8 mouse cellular contexts compared by ENCODE assay signal in the genomic region with DNA sequence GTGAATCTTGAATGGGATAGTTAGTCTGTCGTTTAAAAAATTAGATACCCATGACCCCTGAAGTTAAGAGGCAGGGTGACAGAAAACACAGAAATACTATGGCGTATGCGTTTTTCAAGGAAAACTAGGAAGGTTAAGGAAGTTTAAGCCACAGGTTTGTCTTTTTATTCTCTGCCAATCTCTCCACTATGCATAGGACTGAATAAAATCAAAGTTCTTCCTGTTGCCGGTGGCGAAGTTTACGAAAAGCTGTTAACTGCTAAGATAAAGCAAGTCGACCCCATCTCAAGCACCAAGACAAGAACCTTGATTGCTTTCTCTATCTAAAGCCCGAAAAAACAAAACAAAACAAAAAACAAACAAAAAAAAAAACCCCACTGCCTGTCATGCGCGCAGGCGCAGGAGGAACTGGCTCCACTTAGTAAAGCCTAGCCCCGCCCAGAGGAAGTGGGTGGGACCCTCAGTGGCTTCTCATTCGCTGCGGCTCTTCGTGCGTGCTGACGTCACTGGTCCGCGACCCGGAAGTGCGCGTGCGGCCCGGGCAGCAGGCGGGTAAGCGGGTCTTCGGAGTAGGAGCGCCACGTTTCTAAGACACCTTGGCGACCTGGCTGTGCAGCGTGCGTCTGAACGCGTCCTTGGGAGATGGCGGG. TPM values are rescaled to one million over a fixed set of nuclear protein-coding genes. Genes with fewer than 3 reads are reported as not detected.
DNase-seq lines count a peak whose midpoint lies in the region; ATAC-seq and TF ChIP-seq lines count a peak whose summit lies in the region.

A gene (plus strand): TSS at position 481 of the 650 bp plus-strand sequence.

- peaks cover 35% of the 10 kb centered on the region for H3K79me2 ChIP-seq in C2C12 (ENCODE audit: control insufficient read depth, insufficient read depth)
- H3K79me2 ChIP-seq in liver, adult 2 months (ENCODE audit: control insufficient read depth, insufficient read depth, low read length) = peaks cover 10% of the 10 kb centered on the region; the same call in 1 of the 2 replicates
- peaks cover 24% of the 10 kb centered on the region for H3K79me2 ChIP-seq in myocyte (ENCODE audit: control insufficient read depth, insufficient read depth)

- 8% methylated on average over 35 of the region's 35 CpGs for WGBS in heart, embryonic 11.5 days (ENCODE audit: insufficient replicate concordance)
- WGBS in kidney, embryonic 16.5 days = 9% methylated on average over 31 of the region's 35 CpGs
- WGBS in liver, adult 2 months = 4% methylated on average over 35 of the region's 35 CpGs

- H3K4me3 ChIP-seq in C2C12 (ENCODE audit: insufficient read depth, poor library complexity, severe bottlenecking) (peak within 1 kb of the TSS; percentile 85), myocyte (peak within 1 kb of the TSS; percentile 96)
- H3K4me3 ChIP-seq in erythroblast, embryonic 14.5 days (replicated peaks) = peak within 1 kb of the TSS; percentile 88
- peak within 1 kb of the TSS; percentile 71 for H3K4me3 ChIP-seq in heart, embryonic 11.5 days (ENCODE audit: low read depth, low read length)
- H3K4me3 ChIP-seq in kidney, embryonic 16.5 days (ENCODE audit: low read length) = peak within 1 kb of the TSS; percentile 89
- peak within 1 kb of the TSS; percentile 98 for H3K4me3 ChIP-seq in liver, adult 2 months (ENCODE audit: insufficient read depth, low read depth, low read length)

- H3K36me3 ChIP-seq in C2C12 (ENCODE audit: control insufficient read depth, insufficient read depth) = peaks cover 30% of the 10 kb centered on the region
- H3K36me3 ChIP-seq in erythroblast, embryonic 14.5 days (ENCODE audit: control insufficient read depth) = peaks cover 26% of the 10 kb centered on the region
- peaks cover 4% of the 10 kb centered on the region; the same call in 1 of the 2 replicates for H3K36me3 ChIP-seq in heart, embryonic 11.5 days (ENCODE audit: control insufficient read depth, insufficient read depth, low read length)
- peaks cover 15% of the 10 kb centered on the region for H3K36me3 ChIP-seq in kidney, embryonic 16.5 days (ENCODE audit: insufficient read depth, low read length)
- H3K36me3 ChIP-seq in liver, adult 2 months (ENCODE audit: control insufficient read depth, insufficient read depth, low read length) = peaks cover 19% of the 10 kb centered on the region
- H3K36me3 ChIP-seq in myocyte (ENCODE audit: control insufficient read depth, insufficient read depth) = no peaks in the 10 kb centered on the region
- peaks cover 5% of the 10 kb centered on the region; the same call in 1 of the 2 replicates for H3K36me3 ChIP-seq in splenic B cell, adult 2 months (ENCODE audit: control insufficient read depth, insufficient read depth, low read length, poor library complexity, severe bottlenecking)

- TF ChIP-seq CTCF in C2C12 (IDR thresholded peaks at IDR 0.05; ENCODE audit: control insufficient read depth, insufficient read depth, insufficient read length) = no peak
- TF ChIP-seq CTCF in brain, embryonic 14.5 days (IDR thresholded peaks at IDR 0.05; ENCODE audit: borderline replicate concordance, extremely low read depth, insufficient read depth, insufficient read length) = no peak
- no peak for TF ChIP-seq CTCF in liver, adult 2 months (IDR thresholded peaks at IDR 0.05; ENCODE audit: low read depth, low read length)

- H3K4me1 ChIP-seq in erythroblast, embryonic 14.5 days (ENCODE audit: control insufficient read depth) = peaks cover 17% of the 10 kb centered on the region
- peaks cover 9% of the 10 kb centered on the region for H3K4me1 ChIP-seq in heart, embryonic 11.5 days (ENCODE audit: control insufficient read depth, insufficient read depth, low read length)
- H3K4me1 ChIP-seq in kidney, embryonic 16.5 days (ENCODE audit: insufficient read depth, low read length) = peaks cover 11% of the 10 kb centered on the region
- peaks cover 4% of the 10 kb centered on the region; the same call in 1 of the 2 replicates for H3K4me1 ChIP-seq in liver, adult 2 months (ENCODE audit: control insufficient read depth, insufficient read depth, low read length)

- peak within 1 kb of the TSS; percentile 71 for H3K9ac ChIP-seq in heart, embryonic 11.5 days (ENCODE audit: low read depth, low read length)
- H3K9ac ChIP-seq in kidney, embryonic 16.5 days (replicated peaks; ENCODE audit: low read length) = peak within 1 kb of the TSS; percentile 78
- H3K9ac ChIP-seq in liver, adult 2 months (ENCODE audit: low read depth, low read length) = peak within 1 kb of the TSS; percentile 95

- H3K27me3 ChIP-seq in C2C12 (ENCODE audit: control insufficient read depth, insufficient read depth, insufficient read length) (no peaks in the 10 kb centered on the region), myocyte (ENCODE audit: control insufficient read depth, insufficient read depth, insufficient read length) (no peaks in the 10 kb centered on the region)
- no peaks in the 10 kb centered on the region for H3K27me3 ChIP-seq in erythroblast, embryonic 14.5 days (ENCODE audit: control insufficient read depth)
- no peaks in the 10 kb centered on the region for H3K27me3 ChIP-seq in heart, embryonic 11.5 days (ENCODE audit: control insufficient read depth, insufficient read depth, low read length)
- no peaks in the 10 kb centered on the region for H3K27me3 ChIP-seq in kidney, embryonic 16.5 days (ENCODE audit: insufficient read depth, low read length)
- no peaks in the 10 kb centered on the region for H3K27me3 ChIP-seq in liver, adult 2 months (ENCODE audit: control insufficient read depth, insufficient read depth, low read length)
- no peaks in the 10 kb centered on the region for H3K27me3 ChIP-seq in splenic B cell, adult 2 months (ENCODE audit: control insufficient read depth, insufficient read depth, low read length, poor library complexity, severe bottlenecking)

- peak; percentile 99 for DNase-seq in brain, embryonic 14.5 days (ENCODE audit: low read depth)
- DNase-seq in liver, adult 2 months (ENCODE audit: extremely low read depth, low read depth, low spot score) = peak; percentile 88
- DNase-seq in splenic B cell, adult 2 months (ENCODE audit: low read depth, low spot score) = peak; percentile 99

- H3ac ChIP-seq in C2C12 (ENCODE audit: control insufficient read depth, insufficient read length, low read depth) (peak within 1 kb of the TSS; percentile 81), myocyte (ENCODE audit: control insufficient read depth, insufficient read length) (peak within 1 kb of the TSS; percentile 16)

- H3K4me2 ChIP-seq in heart, embryonic 11.5 days = peak within 1 kb of the TSS; percentile 94
- peak within 1 kb of the TSS; percentile 76 for H3K4me2 ChIP-seq in kidney, embryonic 16.5 days (replicated peaks; ENCODE audit: low read depth, low read length)
- peak within 1 kb of the TSS; percentile 96 for H3K4me2 ChIP-seq in myocyte (ENCODE audit: low read depth)

- H3K9me3 ChIP-seq in erythroblast, embryonic 14.5 days (ENCODE audit: control insufficient read depth, low read length) = no peaks in the 10 kb centered on the region
- no peaks in the 10 kb centered on the region for H3K9me3 ChIP-seq in heart, embryonic 11.5 days (replicated peaks; ENCODE audit: control insufficient read depth, low read length)
- no peaks in the 10 kb centered on the region for H3K9me3 ChIP-seq in kidney, embryonic 16.5 days (ENCODE audit: low read length)

- ATAC-seq in heart, embryonic 11.5 days (replicated peaks; ENCODE audit: insufficient number of reproducible peaks, low FRiP score, low TSS enrichment) = peak; percentile 99
- ATAC-seq in kidney, embryonic 16.5 days (ENCODE audit: low FRiP score, low TSS enrichment) = peak; percentile 100

- TF ChIP-seq POLR2A in brain, embryonic 14.5 days (IDR thresholded peaks at IDR 0.05; ENCODE audit: borderline replicate concordance, extremely low read depth, insufficient read depth, insufficient read length, poor library complexity, severe bottlenecking) = peak; percentile 72; the same call in 1 of the 2 replicates
- TF ChIP-seq POLR2A in liver, adult 2 months (IDR thresholded peaks at IDR 0.05; ENCODE audit: extremely low read depth, insufficient read depth, low read length) = peak; percentile 75; the same call in 1 of the 2 replicates
- TF ChIP-seq POLR2A in myocyte (IDR thresholded peaks at IDR 0.05; ENCODE audit: insufficient read length, low read depth) = peak; percentile 76

- H3K79me3 ChIP-seq in C2C12 (ENCODE audit: low read depth) = peaks cover 27% of the 10 kb centered on the region

- H3K27ac ChIP-seq in heart, embryonic 11.5 days (ENCODE audit: low read depth, low read length) = peak within 1 kb of the TSS; percentile 36
- 0 out of 2 replicates have a peak within 1 kb of the TSS, but pooled peaks have one; percentile 9 for H3K27ac ChIP-seq in kidney, embryonic 16.5 days (ENCODE audit: low read length)
- peak within 1 kb of the TSS; percentile 56 for H3K27ac ChIP-seq in liver, adult 2 months (replicated peaks; ENCODE audit: insufficient read depth, low read depth, low read length)

TF ChIP-seq in C2C12, 6 proteins besides CTCF, POLR2A, EP300 and RAD21:
- TF ChIP-seq MYOD1 (IDR thresholded peaks at IDR 0.05; ENCODE audit: control insufficient read depth, insufficient read length, low read depth) (no peak), MAX (IDR thresholded peaks at IDR 0.05) (peak; percentile 90)

TF ChIP-seq in myocyte, 11 proteins besides CTCF, POLR2A, EP300 and RAD21 (continues in another document):
- TF ChIP-seq REST (IDR thresholded peaks at IDR 0.05; ENCODE audit: insufficient read depth, insufficient read length) (no peak), MAX (IDR thresholded peaks at IDR 0.05; ENCODE audit: low read depth) (peak; percentile 23), E2F4 (IDR thresholded peaks at IDR 0.05; ENCODE audit: insufficient read depth) (peak; percentile 14), SRF (IDR thresholded peaks at IDR 0.05; ENCODE audit: control insufficient read depth, insufficient read length, low read depth) (peak; percentile 70), TCF3 (IDR thresholded peaks at IDR 0.05; ENCODE audit: insufficient read length, low read depth) (no peak), TCF12 (IDR thresholded peaks at IDR 0.05; ENCODE audit: insufficient read depth, poor library complexity, severe bottlenecking) (no peak), CEBPB (IDR thresholded peaks at IDR 0.05; ENCODE audit: insufficient read depth, poor library complexity, severe bottlenecking) (no peak), MYOD1 (IDR thresholded peaks at IDR 0.05; ENCODE audit: control insufficient read depth in 1 of 3, insufficient read length in 2 of 3, low read depth in 2 of 3) (no peak), USF1 (IDR thresholded peaks at IDR 0.05; ENCODE audit: low read depth) (no peak)

RNA-seq across cellular contexts. Expression of the gene that starts here (rescaled TPM):
- 12.9 TPM for polyA plus RNA-seq in C2C12 (2012; fragmentation: generic; extraction: Trizol)
- polyA plus RNA-seq in brain, embryonic 14.5 days (2012; rRNA removed) = 26.6 and 28.2 TPM in 2 replicates
- 0.13 and 0.27 TPM in 2 replicates for polyA plus RNA-seq in erythroblast, embryonic 14.5 days (2012)
- polyA plus RNA-seq in heart, embryonic 11.5 days (2014; fragmentation: Nextera tagmentation; extraction: Ambion mirVana) = 51.4 and 52.4 TPM in 2 replicates
- polyA plus RNA-seq in kidney, embryonic 16.5 days (2015; fragmentation: Nextera tagmentation; extraction: Ambion mirVana) = 60.0 and 63.5 TPM in 2 replicates
- total RNA-seq in liver, adult 2 months (2014; rRNA removed) = 18.5 and 19.8 TPM in 2 replicates
- 9.2 and 13.7 TPM in 2 replicates for polyA plus RNA-seq in liver, adult 2 months (2012; rRNA removed)
- 14.0 TPM for polyA plus RNA-seq in myocyte (2012; fragmentation: generic; extraction: Trizol)

Comparison
In these comparisons a context has a peak if more than half of its experiments do, and no peak if none do; other contexts are left out.
1. Peak in every context shown above with its lines: DNase-seq, ATAC-seq, H3K4me3 ChIP-seq and H3K27ac ChIP-seq.